Mouse (Mus musculus): ENCODE results near the gene Hoxa10.

GRCm38 (mm10) chr6:52249415-52249738 lies 8.7 kb upstream of the Hoxa10 start:
- no peak for TF ChIP-seq CTCF (IDR thresholded peaks at IDR 0.05; ENCODE audit: low read depth)
- no peak for TF ChIP-seq EP300 (IDR thresholded peaks at IDR 0.05; ENCODE audit: low read depth)

All from heart, postnatal 0 days (tissue).